Mouse (Mus musculus): ENCODE measurements around the gene Prpf8. TPM values are rescaled to one million over a fixed set of nuclear protein-coding genes. Genes with fewer than 3 reads are reported as not detected.
A peak's percentile ranks its signal among the peaks of the same experiment; 100 is the strongest.

The Prpf8 gene
- total and polyA plus RNA-seq, 3 experiments: 49.0 to 93.2 (median 84.4) TPM

DNA sequence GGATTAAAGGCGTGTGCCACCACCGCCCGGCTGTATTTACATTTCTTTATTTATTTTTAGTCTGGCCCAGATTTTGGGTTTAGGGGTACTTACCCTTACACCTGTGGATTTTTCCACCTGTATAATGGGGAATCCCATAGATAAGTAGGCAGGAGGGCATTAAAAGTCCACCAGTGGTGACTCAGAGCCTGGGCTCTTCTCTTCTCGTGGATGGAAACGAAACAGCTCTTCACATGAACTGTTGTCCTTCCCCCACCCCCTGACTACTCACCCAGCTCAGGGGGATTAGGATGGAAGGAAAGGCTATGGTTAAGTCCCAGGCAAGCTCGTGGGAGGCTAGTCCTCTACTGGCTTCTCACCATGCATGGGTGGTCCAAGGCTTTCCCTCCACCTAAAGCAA lies 22.2 kb upstream of the Prpf8 start:
- TF ChIP-seq EP300 (IDR thresholded peaks at IDR 0.05; ENCODE audit: insufficient read depth, low read depth, low read length) (no peak), CTCF (IDR thresholded peaks at IDR 0.05) (no peak), POLR2A (IDR thresholded peaks at IDR 0.05; ENCODE audit: insufficient read depth, low read depth, low read length) (no peak)
- intact Hi-C loops (cut with DNase I): loop anchor here (5.0 kb wide), 2 partner anchors 108 to 632 kb away; partner anchors contain the start of gene Mnt
- Histone ChIP-seq H3K27me3 (ENCODE audit: control insufficient read depth, insufficient read depth, low read length) (no peaks in the 10 kb centered on the region), H3K4me3 (no peak overlapping the region), H3K36me3 (ENCODE audit: control insufficient read depth, insufficient read depth, low read length) (peaks cover 25% of the 10 kb centered on the region), H3K9ac (ENCODE audit: low read depth, low read length) (no peak overlapping the region), H3K79me2 (replicated peaks; ENCODE audit: control insufficient read depth, insufficient read depth, low read length) (no peaks in the 10 kb centered on the region), H3K4me1 (ENCODE audit: control insufficient read depth, insufficient read depth, low read length) (peaks cover 13% of the 10 kb centered on the region), H3K27ac (no peak overlapping the region)
- no peak for DNase-seq
- 76% methylated on average over 6 of the region's 6 CpGs for WGBS

DNA sequence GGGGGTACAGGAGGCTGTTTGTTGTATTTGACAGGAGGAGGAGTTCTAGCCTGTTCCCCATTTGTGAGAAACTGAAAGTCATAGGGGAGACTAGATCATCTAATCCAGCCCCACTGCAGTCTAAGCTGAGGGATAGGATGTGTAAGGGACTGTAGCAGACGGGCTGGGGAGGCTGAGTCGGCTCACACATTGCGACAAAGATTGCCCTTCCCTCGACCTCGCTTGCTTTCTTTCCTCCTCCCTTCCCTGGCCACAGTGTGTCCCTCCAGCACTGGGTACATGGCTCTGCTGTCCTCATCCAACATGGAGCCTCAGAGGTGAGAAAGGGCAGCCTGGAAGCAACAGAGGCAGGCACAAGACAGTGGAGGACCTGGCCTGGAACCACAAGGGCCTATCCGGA lies 21.6 kb upstream of the Prpf8 start:
- Histone ChIP-seq H3K36me3 (ENCODE audit: control insufficient read depth, insufficient read depth, low read length) (peaks cover 20% of the 10 kb centered on the region), H3K4me3 (no peak overlapping the region), H3K4me1 (ENCODE audit: control insufficient read depth, insufficient read depth, low read length) (peaks cover 7% of the 10 kb centered on the region), H3K9ac (ENCODE audit: low read depth, low read length) (no peak overlapping the region), H3K27ac (no peak overlapping the region), H3K79me2 (replicated peaks; ENCODE audit: control insufficient read depth, insufficient read depth, low read length) (no peaks in the 10 kb centered on the region), H3K27me3 (ENCODE audit: control insufficient read depth, insufficient read depth, low read length) (no peaks in the 10 kb centered on the region)
- intact Hi-C loops (cut with DNase I): no loop called here
- no peak for TF ChIP-seq POLR2A (IDR thresholded peaks at IDR 0.05; ENCODE audit: insufficient read depth, low read depth, low read length)
- no peak for TF ChIP-seq EP300 (IDR thresholded peaks at IDR 0.05; ENCODE audit: insufficient read depth, low read depth, low read length)
- no peak for TF ChIP-seq CTCF (IDR thresholded peaks at IDR 0.05)
- WGBS: 73% methylated on average over 6 of the region's 6 CpGs
- peak in 1 of 2 experiments; percentile 16 for DNase-seq

DNA sequence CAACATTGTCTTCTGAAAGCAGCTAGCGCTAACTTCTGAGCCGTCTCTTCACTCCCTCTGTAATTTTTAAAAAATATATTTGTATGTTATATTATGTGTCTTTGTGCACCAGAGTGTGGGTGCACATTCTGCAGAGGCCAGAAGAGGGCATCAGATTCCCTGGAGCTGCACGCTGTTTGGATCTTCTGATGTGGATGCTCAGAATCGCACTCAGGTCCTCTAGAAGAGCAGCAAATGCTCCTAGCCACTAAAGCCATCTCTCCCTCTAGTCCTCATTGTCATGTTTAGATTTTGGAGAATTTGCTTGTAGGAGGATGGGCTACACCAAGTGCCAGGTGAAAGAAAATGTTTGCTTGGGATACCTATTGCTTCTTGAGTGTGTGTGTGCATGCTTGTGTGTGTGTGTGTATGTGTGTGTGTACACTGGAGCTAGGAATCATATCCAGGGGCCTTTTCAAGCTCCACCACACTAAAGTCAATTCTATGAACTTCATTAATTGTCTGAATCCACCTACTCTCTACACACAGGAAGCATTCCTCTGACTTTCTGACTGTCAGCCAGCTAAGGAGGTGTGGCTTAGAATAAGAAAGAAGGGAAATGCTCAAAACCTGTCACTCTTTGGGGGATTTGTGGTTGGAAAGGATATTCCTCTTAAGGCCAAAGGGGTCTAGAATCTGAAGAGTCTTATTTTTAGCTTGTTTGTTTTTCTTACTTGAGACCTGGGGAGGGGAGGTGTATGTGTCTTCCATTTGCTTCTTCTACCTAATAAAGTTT lies 19.7 kb upstream of the Prpf8 start:
- peaks cover 6% of the 10 kb centered on the region for H3K4me1 ChIP-seq (ENCODE audit: control insufficient read depth, insufficient read depth, low read length)
- intact Hi-C loops (cut with DNase I): no loop called here
- TF ChIP-seq EP300 (IDR thresholded peaks at IDR 0.05; ENCODE audit: insufficient read depth, low read depth, low read length) (no peak), POLR2A (IDR thresholded peaks at IDR 0.05; ENCODE audit: insufficient read depth, low read depth, low read length) (peak; percentile 38; the same call in 1 of the 2 replicates), CTCF (IDR thresholded peaks at IDR 0.05) (peak; percentile 53)

DNA sequence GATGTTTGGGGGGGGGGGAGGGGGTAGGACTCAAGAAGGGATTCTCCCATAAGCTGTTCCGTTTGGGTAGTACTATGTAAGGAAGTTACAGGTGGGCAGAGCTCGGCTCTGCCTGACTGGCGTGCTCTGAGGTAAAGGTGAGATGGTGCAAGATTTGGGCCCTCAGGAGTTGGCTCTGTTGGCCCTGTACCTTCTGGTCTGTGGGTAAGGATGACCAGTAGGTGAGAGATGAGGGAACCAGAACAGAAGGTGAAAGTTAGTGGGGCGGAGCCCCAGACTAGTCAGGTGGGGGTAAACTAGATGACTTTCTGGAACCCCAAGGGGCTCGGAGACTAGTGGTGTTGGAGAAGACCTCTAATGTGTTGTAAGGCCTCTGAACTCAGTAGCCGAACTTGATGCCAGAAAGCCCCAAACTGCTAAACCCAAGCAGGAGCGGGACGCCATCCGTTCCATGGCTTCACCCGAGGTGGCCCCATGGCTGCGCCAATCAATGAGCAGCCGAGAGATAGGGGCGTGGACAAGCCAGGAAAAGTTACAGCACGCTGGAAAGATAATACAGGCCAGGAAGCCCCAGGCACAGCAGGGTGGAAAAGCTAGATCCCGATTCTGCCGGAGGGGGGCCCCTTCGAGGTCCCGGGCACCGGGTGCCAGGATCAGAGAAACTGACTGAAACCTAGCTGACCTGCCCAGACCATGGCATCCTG lies 19.0 kb upstream of the Prpf8 start:
- TF ChIP-seq CTCF (IDR thresholded peaks at IDR 0.05) (peak; percentile 33), EP300 (IDR thresholded peaks at IDR 0.05; ENCODE audit: insufficient read depth, low read depth, low read length) (no peak), POLR2A (IDR thresholded peaks at IDR 0.05; ENCODE audit: insufficient read depth, low read depth, low read length) (no peak; the same call in 1 of the 2 replicates)
- H3K27me3 ChIP-seq (ENCODE audit: control insufficient read depth, insufficient read depth, low read length): no peaks in the 10 kb centered on the region
- peak overlapping the region; percentile 59 for H3K9ac ChIP-seq (ENCODE audit: low read depth, low read length)
- peak; percentile 74 to 81 for DNase-seq
- H3K4me3 ChIP-seq: peak overlapping the region; percentile 53
- 8% methylated on average over 19 of the region's 19 CpGs for WGBS
- intact Hi-C loops (cut with DNase I): loop anchor here (2.0 kb wide), 1 partner anchor 17 kb away; no protein-coding TSS in a partner anchor
- H3K79me2 ChIP-seq (replicated peaks; ENCODE audit: control insufficient read depth, insufficient read depth, low read length): no peaks in the 10 kb centered on the region
- peaks cover 20% of the 10 kb centered on the region for H3K36me3 ChIP-seq (ENCODE audit: control insufficient read depth, insufficient read depth, low read length)
- H3K4me1 ChIP-seq (ENCODE audit: control insufficient read depth, insufficient read depth, low read length): peaks cover 6% of the 10 kb centered on the region
- peak overlapping the region; percentile 69 for H3K27ac ChIP-seq

More for the DNA sequence above, 19.7 kb upstream of the Prpf8 start:
- Histone ChIP-seq H3K27me3 (ENCODE audit: control insufficient read depth, insufficient read depth, low read length) (no peaks in the 10 kb centered on the region), H3K27ac (no peak overlapping the region; the same call in 1 of the 2 replicates), H3K79me2 (replicated peaks; ENCODE audit: control insufficient read depth, insufficient read depth, low read length) (no peaks in the 10 kb centered on the region), H3K36me3 (ENCODE audit: control insufficient read depth, insufficient read depth, low read length) (peaks cover 20% of the 10 kb centered on the region), H3K9ac (ENCODE audit: low read depth, low read length) (no peak overlapping the region), H3K4me3 (no peak overlapping the region)
- peak in 1 of 2 experiments; percentile 24 for DNase-seq
- 96% methylated on average over 4 of the region's 4 CpGs for WGBS

DNA sequence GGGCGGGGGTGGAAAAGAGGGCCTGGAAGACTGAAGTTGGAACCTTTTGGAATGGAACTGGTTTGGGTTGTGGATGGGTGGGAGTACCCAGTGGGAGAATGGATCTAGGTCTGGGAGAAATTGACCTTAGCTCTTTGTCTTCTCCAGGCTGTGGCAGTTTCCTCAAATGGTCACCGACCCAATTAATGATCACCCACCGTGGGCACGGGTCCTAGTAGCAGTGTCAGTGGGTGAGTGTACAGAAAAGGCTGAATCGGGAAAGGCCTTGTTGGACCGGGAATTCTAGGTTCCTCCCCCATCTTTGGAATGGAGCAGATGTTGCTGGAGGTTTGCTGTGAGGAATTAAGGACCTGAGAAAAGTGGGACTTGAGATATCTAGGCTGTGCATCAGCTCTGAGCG lies 18.2 kb upstream of the Prpf8 start:
- H3K27ac ChIP-seq: peak overlapping the region; percentile 69; the same call in 1 of the 2 replicates
- peak overlapping the region; percentile 53 for H3K4me3 ChIP-seq
- intact Hi-C loops (cut with DNase I): loop anchor here (2.0 kb wide), 1 partner anchor 16 kb away; no protein-coding TSS in a partner anchor
- H3K36me3 ChIP-seq (ENCODE audit: control insufficient read depth, insufficient read depth, low read length): peaks cover 20% of the 10 kb centered on the region
- no peak for TF ChIP-seq CTCF (IDR thresholded peaks at IDR 0.05)
- H3K79me2 ChIP-seq (replicated peaks; ENCODE audit: control insufficient read depth, insufficient read depth, low read length): no peaks in the 10 kb centered on the region
- H3K27me3 ChIP-seq (ENCODE audit: control insufficient read depth, insufficient read depth, low read length): no peaks in the 10 kb centered on the region
- H3K9ac ChIP-seq (ENCODE audit: low read depth, low read length): peak overlapping the region; percentile 59
- peaks cover 6% of the 10 kb centered on the region for H3K4me1 ChIP-seq (ENCODE audit: control insufficient read depth, insufficient read depth, low read length)
- WGBS: 58% methylated on average over 7 of the region's 7 CpGs
- no peak for DNase-seq
